In the genomic region with DNA sequence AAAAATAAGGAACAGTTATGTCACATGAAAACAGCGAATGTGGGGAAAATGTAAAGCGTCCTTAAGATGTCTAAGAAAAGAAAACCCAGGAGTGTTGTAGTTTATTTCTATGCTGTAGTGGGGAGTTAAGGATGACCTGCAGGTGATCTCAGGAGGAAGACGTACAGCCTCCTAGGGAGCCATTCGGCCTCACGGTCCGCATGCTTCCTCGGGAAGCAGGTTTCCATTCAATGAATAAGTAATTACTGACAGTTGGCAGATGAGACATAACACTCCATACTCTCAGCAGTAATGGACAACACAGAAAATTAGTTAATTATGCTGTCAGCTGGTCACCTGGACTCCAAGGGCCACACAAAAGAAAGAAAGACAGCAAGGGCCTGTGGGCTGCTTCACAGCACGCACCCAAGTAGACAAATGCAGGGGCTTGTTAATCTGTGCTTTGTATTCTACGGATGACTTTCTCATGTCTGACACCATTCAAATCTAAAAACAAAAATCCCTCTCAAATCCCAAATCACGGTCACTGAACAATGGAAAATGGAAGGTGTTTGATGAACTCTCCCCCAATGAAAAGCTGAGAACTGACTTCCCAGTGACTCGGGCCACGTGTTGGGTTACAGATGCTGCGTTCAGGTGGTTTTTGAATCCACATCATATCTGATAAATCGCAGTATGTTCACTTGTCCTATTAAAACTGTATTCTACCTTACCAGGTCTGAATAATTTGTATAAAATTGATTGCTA, we compare ENCODE assay signal across 18 mouse cellular contexts.
DNase-seq lines count a peak whose midpoint lies in the region; ATAC-seq lines count a peak whose summit lies in the region.
"Had no signal": no experiment of that assay in that cellular context is flagged by ENCODE, and none has a peak within 500 bp of the region (broad histone marks: within the 10 kb centered on the region; RNA-seq: fewer than 3 reads in every experiment).

No protein-coding gene starts in this region.

- H3K4me2 ChIP-seq in forebrain, embryonic 11.5 days (ENCODE audit: low read depth, low read length, severe bottlenecking), result no peak overlapping the region
- H3K4me2 ChIP-seq in neural tube, embryonic 12.5 days (replicated peaks), result no peak overlapping the region
- no peak overlapping the region for H3K4me2 ChIP-seq in neural tube, embryonic 13.5 days
- H3K4me2 ChIP-seq: lung, embryonic 15.5 days had no signal

- H3K27me3 ChIP-seq in forebrain, embryonic 11.5 days (ENCODE audit: control insufficient read depth, insufficient read depth, low read length), result no peaks in the 10 kb centered on the region
- no peaks in the 10 kb centered on the region for H3K27me3 ChIP-seq in forebrain, embryonic 10.5 days (ENCODE audit: poor library complexity, severe bottlenecking)
- no peaks in the 10 kb centered on the region for H3K27me3 ChIP-seq in neural tube, embryonic 12.5 days (replicated peaks)
- no peaks in the 10 kb centered on the region for H3K27me3 ChIP-seq in neural tube, embryonic 13.5 days
- H3K27me3 ChIP-seq: lung, embryonic 15.5 days had no signal

- H3K4me1 ChIP-seq in forebrain, embryonic 11.5 days (replicated peaks; ENCODE audit: control insufficient read depth, insufficient read depth, low read length), result peaks cover 3% of the 10 kb centered on the region; the same call in 1 of the 2 replicates
- peaks cover 15% of the 10 kb centered on the region for H3K4me1 ChIP-seq in forebrain, embryonic 10.5 days
- H3K4me1 ChIP-seq in neural tube, embryonic 12.5 days, result peaks cover 5% of the 10 kb centered on the region; the same call in 1 of the 2 replicates
- peaks cover 24% of the 10 kb centered on the region for H3K4me1 ChIP-seq in neural tube, embryonic 13.5 days (replicated peaks)
- H3K4me1 ChIP-seq: lung, embryonic 15.5 days had no signal

- no peaks in the 10 kb centered on the region for H3K36me3 ChIP-seq in forebrain, embryonic 11.5 days (ENCODE audit: control insufficient read depth, insufficient read depth, low read length)
- H3K36me3 ChIP-seq in forebrain, embryonic 10.5 days (replicated peaks), result no peaks in the 10 kb centered on the region
- H3K36me3 ChIP-seq in neural tube, embryonic 12.5 days, result no peaks in the 10 kb centered on the region
- no peaks in the 10 kb centered on the region for H3K36me3 ChIP-seq in neural tube, embryonic 13.5 days
- H3K36me3 ChIP-seq: lung, embryonic 15.5 days had no signal

- no peak for DNase-seq in forebrain, embryonic 11.5 days (ENCODE audit: low spot score)
- DNase-seq in forebrain, embryonic 10.5 days (ENCODE audit: extremely low spot score, low spot score), result no peak
- no peak for DNase-seq in neural tube, embryonic 10.5 days (ENCODE audit: extremely low spot score, low spot score)
- no peak for DNase-seq in kidney, adult 8-10 months
- DNase-seq in layer of hippocampus, postnatal 14 days (ENCODE audit: low spot score in 2 of 2), result no peak
- DNase-seq in frontal cortex, postnatal 25 days (ENCODE audit: low spot score in 2 of 2), result no peak
- DNase-seq: adrenal gland, adult 2 months; cerebellum, adult 8-10 months; gastrocnemius, postnatal 14 days; right cerebral cortex, adult 18-20 months; thymus, postnatal 14 days had no signal

- no peak overlapping the region for H3K9ac ChIP-seq in forebrain, embryonic 11.5 days (ENCODE audit: low read length)
- H3K9ac ChIP-seq in neural tube, embryonic 12.5 days, result no peak overlapping the region
- H3K9ac ChIP-seq in neural tube, embryonic 13.5 days, result no peak overlapping the region
- H3K9ac ChIP-seq: liver, embryonic 14.5 days; lung, embryonic 15.5 days had no signal

- peak; percentile 49; the same call in 1 of the 2 replicates for ATAC-seq in forebrain, embryonic 11.5 days (replicated peaks; ENCODE audit: low FRiP score)
- ATAC-seq in neural tube, embryonic 12.5 days (ENCODE audit: low FRiP score, low read depth), result peak; percentile 48; the same call in 1 of the 2 replicates
- peak; percentile 63; the same call in 1 of the 2 replicates for ATAC-seq in neural tube, embryonic 13.5 days (ENCODE audit: low read depth)
- ATAC-seq: intestine, embryonic 16.5 days had no signal

- H3K27ac ChIP-seq in forebrain, embryonic 11.5 days (ENCODE audit: low read depth, low read length), result no peak overlapping the region
- H3K27ac ChIP-seq in forebrain, embryonic 10.5 days, result no peak overlapping the region
- H3K27ac ChIP-seq in neural tube, embryonic 12.5 days, result no peak overlapping the region
- H3K27ac ChIP-seq in neural tube, embryonic 13.5 days (replicated peaks), result peak overlapping the region; percentile 53
- H3K27ac ChIP-seq: liver, embryonic 14.5 days; lung, embryonic 15.5 days; macrophage; stomach, postnatal 0 days had no signal

- no peaks in the 10 kb centered on the region for H3K9me3 ChIP-seq in forebrain, embryonic 11.5 days (ENCODE audit: control insufficient read depth, low read length)
- H3K9me3 ChIP-seq in forebrain, embryonic 10.5 days, result no peaks in the 10 kb centered on the region
- no peaks in the 10 kb centered on the region for H3K9me3 ChIP-seq in neural tube, embryonic 12.5 days
- H3K9me3 ChIP-seq in neural tube, embryonic 13.5 days, result no peaks in the 10 kb centered on the region
- H3K9me3 ChIP-seq: lung, embryonic 15.5 days had no signal

- 38% methylated on average over 14 of the region's 14 CpGs for WGBS in forebrain, embryonic 11.5 days
- 51% methylated on average over 14 of the region's 14 CpGs for WGBS in forebrain, embryonic 10.5 days
- WGBS in neural tube, embryonic 12.5 days, result 58% methylated on average over 14 of the region's 14 CpGs
- WGBS in neural tube, embryonic 13.5 days, result 45% methylated on average over 14 of the region's 14 CpGs

- H3K4me3 ChIP-seq in forebrain, embryonic 11.5 days (ENCODE audit: low read depth, low read length), result no peak overlapping the region
- no peak overlapping the region for H3K4me3 ChIP-seq in forebrain, embryonic 10.5 days
- no peak overlapping the region for H3K4me3 ChIP-seq in neural tube, embryonic 12.5 days
- H3K4me3 ChIP-seq in neural tube, embryonic 13.5 days, result no peak overlapping the region
- H3K4me3 ChIP-seq: lung, embryonic 15.5 days had no signal
